Mouse (Mus musculus): ENCODE data around the gene Nyx.
A peak's percentile ranks its signal among the peaks of the same experiment; 100 is the strongest.
"Not testable (repeated sequence)": the region's sequence is repeated elsewhere in the genome, so short reads cannot be mapped to it uniquely, and the experiment has no call there.

Gene Nyx

DNA sequence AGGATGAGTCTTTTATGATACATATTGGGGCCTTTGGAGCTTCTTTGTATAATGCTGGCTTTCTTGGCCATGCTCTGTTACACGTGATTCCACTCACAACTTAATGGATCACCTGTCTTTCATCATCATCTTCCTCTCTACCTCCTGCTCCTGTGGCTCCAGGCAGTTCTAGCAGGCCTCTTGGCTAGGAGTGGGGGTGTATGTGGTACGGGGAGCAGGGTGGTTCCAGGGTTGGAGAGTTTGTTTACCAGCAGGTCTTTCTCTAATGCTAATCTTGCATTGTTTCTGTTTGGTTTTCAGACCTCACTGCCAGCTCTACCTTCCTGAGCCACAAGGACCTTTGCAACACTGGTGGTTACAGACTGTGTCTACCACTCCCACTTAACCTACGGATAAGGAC lies at the start of gene Nyx:
Nyx (plus strand) TSS at position 301 of the 400 bp plus-strand sequence.
- DNase-seq (ENCODE audit: low spot score): no peak

DNA sequence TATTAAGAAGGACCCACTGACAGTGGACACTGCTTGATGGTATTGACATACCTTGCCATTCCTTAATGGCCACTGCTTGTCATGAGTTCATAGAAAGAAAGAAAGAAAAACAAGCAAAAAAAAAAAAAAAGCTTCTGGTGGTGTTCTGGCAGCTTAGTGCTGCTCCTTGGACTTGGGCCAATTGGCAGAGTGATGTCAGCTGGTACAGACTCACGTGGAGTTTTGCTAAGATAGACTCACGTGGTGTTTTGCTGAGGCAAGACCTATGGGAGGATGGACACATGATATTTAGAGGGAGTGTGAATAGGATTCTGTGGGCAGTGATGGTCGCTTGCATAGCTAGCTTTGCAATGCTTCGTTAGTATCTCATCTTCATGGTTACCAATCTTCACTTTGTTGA lies 43.9 kb upstream of the Nyx start:
- DNase-seq (ENCODE audit: low spot score): no peak

DNA sequence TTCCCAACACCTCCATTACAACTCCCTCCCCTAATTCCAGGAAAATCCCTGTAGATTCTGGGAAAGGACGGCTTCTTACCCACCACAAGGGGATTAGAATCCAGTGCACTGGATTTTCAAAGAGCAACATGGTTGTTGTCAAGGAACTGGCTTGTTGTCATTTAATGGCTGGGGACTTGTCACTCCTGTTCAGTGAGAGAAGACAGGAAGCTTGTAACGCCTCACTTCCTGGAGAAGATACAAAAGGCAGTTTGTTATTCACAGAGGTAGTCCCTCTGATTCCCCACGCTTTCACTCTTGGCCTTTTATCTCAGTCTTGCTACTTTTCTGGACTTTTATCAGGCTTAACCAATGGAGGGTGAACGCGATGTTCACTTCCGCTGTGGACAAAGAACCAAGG lies 34.5 kb upstream of the Nyx start:
- DNase-seq (ENCODE audit: low spot score): no peak

DNA sequence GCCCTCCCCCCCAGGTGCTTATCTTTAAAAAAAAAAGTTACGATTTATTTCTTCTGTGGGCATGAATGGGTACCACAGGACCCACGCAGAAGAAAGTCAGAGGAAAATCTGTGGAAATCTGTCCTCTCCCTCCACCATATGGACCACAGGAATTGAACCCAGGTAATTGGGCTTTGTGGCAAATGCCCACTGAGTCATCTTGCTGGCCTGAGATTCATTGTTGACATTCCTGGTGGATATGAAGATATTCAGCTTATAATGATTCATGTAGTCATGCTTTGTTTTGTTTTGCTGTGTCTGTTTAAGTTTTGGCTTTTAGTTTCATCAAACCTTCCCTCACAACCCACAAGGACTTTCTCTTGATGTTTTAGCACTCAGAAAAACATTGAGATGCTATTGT lies 29.9 kb upstream of the Nyx start:
- not testable (repeated sequence) for DNase-seq (ENCODE audit: low spot score)

DNA sequence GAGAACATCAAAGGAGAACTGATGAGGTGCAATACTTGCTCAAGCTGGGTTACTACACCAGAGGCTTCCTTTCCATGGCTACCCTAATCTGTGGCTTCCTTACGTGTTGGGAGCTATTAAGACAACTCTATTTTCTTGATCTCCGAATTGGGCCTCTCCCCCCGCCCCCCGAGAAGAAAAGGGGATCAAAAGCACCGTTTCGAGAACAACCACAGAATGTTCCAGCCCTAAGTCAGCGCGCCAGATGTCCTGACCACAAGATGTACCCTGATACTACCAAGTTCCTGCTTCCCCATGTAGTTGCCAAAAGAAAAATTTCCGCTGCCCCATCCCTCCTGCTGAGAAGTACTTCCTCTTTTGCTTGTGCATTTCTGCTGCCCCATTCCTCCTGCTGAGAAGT lies 9.4 kb upstream of the Nyx start:
- DNase-seq (ENCODE audit: low spot score): not testable (repeated sequence)

DNA sequence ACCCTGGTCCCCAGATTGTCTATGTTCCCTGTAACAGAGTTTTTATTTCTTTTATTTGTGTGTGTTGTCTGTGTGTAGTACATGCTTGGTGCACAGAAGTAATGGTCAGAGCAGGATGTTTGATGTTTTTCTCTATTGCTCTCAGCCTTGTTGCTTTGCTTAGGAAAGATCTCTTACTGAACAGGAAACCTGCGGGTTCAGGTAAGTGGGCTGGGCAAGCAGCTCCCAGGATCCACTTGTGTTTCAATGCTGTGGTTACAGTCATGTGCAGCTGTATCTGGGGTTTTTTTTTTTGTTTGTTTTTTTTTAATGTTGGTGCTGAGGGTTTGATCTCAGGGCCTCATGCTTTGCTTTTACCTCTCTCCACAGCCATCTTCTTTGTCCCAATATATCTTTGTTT lies 7.1 kb upstream of the Nyx start:
- no peak for DNase-seq (ENCODE audit: low spot score)

DNA sequence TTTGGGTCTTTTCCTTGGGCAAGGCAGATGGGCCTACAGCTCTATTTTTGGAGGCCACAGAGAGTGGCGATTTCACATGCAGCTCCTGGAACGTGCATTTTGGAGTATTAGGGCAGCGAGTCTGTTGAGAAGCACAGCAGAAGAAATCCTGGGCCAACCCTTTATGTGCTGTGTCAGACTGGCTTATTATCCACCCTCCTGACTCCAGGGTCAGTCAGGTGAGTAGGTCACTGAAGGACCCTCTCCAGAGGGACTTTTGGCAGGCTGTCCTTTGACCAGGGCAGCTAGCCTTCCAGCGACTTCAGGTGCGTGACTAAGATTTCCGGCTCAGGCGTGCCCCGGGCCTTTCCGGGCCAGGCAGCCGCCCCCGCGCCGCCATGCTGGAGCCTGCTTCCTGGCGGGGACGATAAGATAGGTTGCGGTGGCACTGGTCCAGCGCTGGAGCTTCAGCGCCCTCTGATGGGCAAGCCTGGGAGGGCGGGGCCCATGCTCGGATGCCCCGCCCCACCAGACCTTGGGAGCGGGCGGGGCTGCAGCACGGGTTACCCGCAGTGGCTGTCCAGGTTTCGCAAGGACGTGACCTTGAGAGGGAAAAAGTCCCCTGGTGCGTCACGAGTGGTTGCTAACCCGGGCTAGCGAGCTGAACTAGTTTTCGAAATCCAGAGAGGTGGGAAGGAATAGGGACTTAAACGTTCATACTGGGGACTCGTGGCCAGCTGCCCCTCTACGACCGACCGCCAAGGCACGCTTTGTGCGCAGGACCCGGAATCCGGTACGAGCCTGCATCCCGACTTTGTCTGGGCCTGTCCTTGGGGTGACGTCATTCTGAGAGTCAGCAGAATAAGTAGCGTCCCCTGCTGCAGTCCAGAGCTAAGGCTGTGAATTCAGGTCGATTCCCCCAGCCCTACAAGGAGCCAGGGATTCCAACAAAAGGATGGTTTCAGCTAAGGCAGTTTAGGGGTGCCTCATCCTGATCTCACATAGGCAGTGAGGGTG lies 4.3 kb upstream of the Nyx start:
- peak; percentile 88 for DNase-seq (ENCODE audit: low spot score)

DNA sequence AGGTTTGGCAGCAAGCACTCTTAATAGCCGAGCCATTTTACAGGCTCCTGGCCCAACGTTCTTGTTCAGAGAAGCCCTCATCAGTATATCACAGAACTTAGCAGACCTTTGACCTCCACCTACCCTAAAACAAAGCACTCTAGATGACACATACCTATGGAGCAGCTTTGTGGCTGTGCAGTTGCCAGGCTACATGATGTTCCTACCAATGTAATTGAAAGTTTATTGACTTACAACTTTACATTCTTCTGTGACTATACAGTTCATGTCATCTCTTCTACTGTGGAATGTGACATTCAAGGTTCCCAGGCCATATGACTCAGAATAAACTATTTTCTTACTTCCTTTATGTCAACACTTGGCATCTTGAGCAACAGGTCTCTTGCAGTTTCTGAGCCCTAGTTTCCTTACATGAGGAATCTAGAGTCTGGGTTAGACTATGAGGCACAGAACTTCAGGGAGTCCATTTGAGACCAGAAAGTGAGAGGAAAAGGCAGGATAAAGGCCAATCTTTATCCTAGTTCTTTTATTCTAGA lies 2.9 kb upstream of the Nyx start:
- DNase-seq (ENCODE audit: low spot score): no peak

DNA sequence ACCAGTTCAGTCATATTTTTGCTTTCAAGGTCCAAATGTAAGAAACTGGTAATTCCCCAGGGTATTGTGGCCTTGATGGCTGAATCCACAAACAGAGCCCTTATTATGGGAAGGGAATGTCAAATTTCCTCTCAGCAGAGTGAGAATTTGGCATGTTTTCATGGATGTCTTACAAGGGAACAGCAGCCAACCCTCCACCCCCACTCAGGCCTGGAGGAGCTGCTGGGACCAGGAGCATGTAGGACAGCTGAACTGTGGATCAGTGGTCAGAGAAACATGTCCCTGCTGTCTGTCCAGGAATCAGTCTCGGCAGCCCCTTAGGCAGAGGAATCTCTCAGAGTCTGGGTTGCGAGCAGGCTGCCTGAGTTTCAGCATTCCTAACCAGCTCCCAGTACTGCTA lies 771 bp downstream of the Nyx start:
- no peak for DNase-seq (ENCODE audit: low spot score)

DNA sequence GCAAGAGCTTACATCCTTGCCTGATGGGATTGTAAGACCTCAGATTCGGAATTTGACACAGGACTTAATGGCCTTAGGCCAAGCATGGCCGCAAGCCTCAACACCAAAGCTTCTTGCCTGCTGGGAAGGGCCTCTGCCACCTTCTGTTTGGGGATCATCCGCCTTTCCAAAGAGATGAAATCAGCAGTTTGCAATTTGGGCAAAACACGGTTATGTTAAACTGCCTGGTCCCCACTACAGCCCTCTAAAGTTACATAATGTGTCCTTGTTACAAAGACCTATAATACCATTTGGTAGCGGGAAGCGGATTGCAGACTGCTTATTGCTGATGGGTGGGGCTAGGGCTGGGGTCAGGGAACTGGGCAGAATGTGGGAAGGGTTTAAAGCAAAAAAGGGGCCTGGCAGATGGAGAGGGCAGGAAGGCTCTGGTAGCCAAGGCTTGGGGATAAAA lies 1.2 kb downstream of the Nyx start:
- no peak for DNase-seq (ENCODE audit: low spot score)

DNA sequence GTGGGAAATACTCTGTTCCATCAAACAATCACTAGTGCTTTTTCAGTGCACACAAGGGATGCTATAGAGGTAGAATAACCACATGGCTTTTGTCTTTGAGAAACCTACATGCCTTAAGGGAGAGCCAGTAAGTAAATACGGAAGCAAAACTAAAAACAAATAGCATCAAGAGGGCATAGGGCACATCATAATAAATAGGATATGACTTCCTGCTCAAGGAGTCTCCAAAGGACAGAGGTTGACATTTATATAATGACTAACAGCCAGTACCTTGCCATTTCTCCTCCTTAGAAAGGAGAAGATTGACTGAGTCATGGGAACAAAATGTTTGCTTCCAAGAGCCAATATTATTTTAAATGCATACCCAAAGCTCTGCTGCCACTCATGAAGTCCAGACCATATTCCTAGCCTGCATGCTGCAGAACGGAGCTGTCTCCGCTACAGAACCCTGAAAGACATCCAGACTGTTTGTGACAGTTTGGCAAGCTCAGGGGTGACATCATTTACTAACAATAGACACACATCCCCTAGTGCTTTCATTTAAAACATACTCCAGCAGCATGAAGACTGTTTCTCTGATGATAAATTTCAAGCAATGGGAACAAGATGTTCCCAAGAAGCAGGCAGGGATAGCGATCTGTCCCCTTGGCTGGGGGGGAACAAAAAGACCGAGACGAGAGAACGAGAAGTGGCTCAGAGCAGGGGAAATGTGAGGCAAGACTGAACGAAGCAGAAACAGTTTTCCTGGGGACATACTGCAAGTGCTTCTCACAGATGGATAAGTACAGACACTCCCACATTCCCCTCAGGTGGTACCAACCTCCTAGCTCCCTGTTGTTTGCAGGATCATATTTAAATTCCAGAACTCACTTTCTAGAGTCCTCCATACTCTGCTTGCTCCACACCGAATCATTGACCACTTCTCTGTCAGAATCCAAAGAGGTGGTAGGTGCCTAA lies 3.5 kb downstream of the Nyx start:
- no peak for DNase-seq (ENCODE audit: low spot score)

DNA sequence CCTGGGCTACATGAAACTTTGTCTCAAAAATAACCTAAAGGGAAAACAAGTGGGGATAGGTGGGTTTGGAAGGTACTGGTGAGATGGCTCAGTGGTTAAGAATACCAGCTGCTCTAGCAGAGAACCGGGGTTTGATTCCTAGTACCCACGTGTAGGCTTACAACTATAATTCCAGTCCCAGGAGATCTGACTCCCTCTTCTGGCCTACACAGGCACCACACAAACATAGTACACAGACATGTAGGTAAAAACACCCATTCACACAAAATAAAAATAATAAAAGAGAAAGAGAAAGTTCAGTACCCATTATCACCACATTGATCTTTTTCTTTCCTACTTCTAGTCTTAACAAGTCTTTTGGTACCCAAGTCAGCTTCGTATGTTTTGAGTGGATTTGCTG lies 6.0 kb downstream of the Nyx start:
- no peak for DNase-seq (ENCODE audit: low spot score)

DNA sequence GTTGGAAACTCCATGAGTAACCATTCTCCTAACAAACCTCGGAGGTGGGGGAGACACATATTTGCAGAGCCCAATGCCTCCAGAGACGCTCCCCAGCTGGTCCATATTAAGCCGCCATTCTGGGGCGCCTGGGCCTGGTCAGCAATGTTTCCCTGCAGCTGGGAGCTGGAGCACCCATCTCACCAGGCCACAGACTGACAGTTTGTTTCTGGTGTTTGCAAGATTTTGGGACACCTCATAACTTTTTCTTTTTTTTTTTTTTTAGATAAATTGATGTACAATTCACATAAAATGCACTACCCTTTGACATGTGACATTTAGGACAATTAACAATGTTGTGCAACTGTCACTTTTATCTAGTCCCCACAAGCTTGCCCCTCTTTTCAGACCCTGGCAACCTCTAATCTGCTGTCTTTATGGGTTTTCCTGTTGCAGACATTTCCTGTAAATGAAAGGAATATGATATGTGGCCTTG lies 6.9 kb downstream of the Nyx start:
- DNase-seq (ENCODE audit: low spot score): no peak

DNA sequence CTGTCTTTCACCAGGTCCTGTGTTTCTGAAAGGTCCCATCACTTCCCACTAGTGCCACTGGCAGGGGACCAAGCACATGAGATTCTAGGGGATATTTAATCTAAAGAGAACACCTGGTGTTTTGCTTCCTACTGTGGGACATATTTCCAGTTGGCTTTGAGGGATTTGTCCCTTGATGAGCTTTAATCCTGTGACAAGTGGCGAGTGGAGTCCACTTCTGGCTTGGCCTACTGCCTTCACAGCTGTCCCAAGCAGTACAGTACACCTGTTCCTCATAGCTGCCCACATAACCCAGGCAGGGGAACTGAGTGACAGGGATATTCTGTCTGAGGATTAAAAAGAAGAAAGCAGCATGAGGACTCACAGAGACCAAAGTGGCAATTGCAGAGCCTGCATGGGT lies 9.5 kb downstream of the Nyx start:
- DNase-seq (ENCODE audit: low spot score): no peak

DNA sequence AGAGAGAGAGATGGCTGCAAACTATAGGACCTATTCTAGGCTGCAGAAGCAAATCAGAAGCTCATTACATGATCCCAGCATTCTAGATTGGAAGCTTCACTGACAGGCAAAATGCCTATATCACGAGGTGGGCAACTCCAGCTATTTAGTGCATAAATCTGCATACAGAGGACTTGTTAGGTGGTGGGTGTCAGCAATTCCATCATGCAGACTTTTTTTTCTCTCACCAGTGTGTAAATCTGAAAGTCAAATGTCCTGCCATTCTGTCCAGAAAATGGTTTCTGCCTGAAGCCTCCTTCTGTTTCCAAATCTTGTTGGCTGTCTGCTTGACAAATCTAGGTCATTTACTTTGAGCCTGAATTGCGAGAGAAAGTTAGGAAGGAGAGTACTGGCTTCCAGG lies 11.7 kb downstream of the Nyx start:
- no peak for DNase-seq (ENCODE audit: low spot score)

DNA sequence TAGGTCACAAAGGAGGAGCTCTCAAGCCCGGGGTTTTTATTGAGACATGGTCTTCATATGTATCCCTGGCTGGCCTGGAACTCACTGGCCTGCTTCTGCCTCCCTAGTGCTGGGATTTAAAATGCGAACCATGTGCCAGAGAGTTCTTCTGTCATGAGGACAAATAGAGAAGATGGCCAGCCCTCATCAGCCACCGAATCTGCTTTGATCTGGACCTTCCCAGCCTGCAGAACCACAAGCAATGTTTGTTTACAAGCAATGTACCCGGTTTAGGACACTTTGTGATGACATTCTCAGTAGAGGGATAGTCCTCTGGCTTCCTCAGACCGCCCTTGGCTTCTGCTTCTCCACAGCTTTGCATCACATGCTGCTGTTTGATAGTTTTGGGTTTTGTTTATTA lies 12.4 kb downstream of the Nyx start:
- DNase-seq (ENCODE audit: low spot score): no peak

DNA sequence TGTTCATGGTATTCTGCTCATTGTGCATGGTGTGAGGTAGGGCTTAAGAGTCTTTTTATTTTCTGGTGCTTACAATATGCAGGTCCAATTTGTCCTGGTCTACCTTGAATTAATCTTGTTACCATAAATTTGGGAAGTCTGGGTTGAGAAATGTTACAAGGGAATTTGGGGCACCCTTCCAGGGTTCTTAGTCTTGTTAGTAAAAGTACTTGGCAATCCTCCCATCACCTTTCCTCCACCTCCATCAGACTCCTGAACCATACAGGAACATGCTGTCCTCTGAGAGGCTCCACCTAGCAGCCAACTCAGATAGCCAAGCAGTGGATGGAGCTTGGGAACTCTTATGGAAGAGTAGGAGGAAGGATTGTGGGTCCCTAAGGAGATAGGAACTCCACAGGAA lies 13.7 kb downstream of the Nyx start:
- DNase-seq (ENCODE audit: low spot score): no peak

DNA sequence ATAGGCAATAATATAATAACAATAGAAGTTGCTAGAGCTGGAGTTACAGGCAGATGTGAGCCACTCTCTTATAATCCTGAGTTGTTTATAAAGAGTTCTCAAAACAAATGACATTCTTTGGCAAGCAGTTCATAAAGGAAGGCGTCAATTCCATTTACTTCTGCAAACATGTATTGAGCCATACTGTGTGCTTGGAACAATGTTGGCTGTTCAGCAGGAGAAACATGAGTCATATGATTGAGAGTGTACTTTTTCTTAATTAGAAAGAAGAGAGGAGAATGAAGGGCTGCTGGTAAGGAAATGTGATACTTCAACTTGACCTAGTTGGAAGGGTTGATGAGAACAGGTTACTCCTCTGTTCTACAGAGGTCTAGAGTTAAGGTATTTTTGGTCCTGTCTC lies 16.7 kb downstream of the Nyx start:
- no peak for DNase-seq (ENCODE audit: low spot score)

DNA sequence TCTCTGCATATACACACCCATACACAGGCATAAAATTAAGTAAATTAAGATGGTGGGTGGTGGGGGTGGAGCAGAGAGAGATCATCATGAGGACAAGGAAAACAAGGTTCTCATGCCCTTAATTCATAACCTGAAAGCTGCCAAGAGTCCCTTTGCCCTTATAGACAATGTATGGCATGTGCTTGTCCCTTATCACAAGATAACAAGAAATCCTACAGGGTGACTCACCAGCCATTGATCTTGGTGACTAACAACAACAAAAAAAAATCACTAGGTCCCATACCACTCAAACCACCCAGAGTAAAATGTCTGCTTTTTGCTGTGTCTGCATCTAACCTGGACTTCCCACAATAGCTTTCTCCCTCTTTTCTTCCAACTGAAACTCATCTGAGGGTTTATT lies 18.5 kb downstream of the Nyx start:
- no peak for DNase-seq (ENCODE audit: low spot score)

DNA sequence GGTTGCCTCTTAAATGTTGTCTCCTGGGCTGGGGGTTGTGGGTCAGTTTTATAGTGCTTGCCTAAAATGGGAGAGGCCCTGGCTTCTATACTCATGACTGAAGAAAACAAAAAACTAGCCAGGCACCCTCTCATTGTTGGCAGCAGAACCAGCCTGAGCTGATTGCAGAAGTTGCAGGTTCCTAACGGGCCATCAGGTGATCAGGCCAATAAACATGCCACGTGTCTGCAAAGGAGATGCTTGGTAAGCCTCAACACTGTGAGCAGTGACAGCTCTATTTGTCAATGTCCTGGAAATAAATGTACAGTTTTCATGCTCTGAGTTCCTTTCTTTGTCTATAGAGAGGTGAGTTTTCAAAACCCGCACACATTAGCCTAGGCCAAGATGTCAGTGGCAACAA lies 23.1 kb downstream of the Nyx start:
- DNase-seq (ENCODE audit: low spot score): no peak

DNA sequence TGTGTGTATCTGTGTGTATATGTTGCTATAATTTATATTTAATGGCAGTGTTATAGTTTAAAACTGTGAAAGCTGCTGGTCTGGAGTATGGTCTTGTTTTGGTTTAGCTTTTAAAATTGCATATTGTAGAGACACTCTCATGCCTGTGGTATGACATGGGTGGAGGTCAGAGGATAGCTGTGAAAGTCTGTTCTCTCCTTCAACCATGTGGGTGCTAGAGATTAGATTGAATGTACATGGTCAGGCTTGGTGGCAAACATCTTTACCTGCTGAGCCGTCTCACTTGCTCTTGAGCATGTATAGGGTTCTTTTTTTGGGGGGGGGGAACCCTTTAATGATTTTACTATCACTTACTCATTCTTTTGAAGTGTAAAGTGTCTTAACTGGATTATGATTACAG lies 23.9 kb downstream of the Nyx start:
- no peak for DNase-seq (ENCODE audit: low spot score)

DNA sequence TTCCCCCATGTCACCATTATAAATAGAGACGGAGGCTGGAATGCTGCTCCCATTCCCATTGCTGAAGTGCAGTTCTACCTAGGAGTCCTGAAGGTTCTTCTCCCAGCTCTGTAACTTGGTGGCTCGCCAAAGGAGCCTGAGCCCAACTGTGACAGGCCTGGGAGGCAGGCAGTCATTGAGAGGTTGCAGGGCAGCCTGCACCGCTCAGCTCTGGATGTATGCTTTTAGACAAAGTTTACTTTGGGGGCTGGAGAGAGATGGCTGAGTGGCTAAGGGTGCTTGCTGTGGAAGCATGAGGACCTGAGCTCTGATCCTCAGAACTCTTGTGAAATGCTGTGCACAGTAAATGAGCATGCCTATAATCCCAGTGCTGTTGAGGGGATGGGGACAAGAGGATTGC lies 25.0 kb downstream of the Nyx start:
- DNase-seq (ENCODE audit: low spot score): no peak
